Mouse (Mus musculus) heart, postnatal 36 days (tissue): Measurements from ENCODE around the gene Arhgap40. TPM values are rescaled to one million over a fixed set of nuclear protein-coding genes. Genes with fewer than 3 reads are reported as not detected.
A peak's percentile ranks its signal among the peaks of the same experiment; 100 is the strongest.

Source experiments
- DNase-seq, 2 experiments: peaks; one replicate each; pipeline ENCODE4 v3.0.0; 2021 to 2022
- intact Hi-C: fragments of 180-260 bp; cut with DNase I; formaldehyde crosslinking; loops from one replicate; pipeline ENCODE4 v1.15.1; 2025
- total RNA-seq, 2 experiments: library from RNA; stranded (reverse); gene quantifications; 2 replicates each; pipeline ENCODE4 v1.2.3; 2021

Gene Arhgap40
- not detected for total RNA-seq

DNA sequence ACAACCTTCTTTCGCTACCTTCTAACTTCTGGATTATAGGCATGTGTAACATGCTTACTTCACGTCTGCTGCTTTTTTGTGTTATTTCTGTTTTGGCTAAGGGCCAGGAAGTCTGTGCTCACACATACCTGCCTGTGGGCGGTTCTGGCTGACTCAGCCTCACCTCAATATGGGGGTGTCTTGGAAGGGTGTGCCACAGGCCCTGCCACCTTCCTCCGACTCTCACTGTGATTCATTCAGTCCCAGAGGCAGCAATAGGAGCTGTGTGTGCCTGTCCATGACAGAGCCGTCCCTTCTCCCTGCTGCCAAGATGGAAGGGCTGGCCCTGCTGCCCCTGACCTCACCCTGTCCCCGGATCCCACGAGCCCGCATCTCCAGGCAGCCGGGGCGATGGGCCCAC, at the start of gene Arhgap40:
Gene Arhgap40 (plus strand): TSS at position 269 of the 400 bp plus-strand sequence.
- no peak for DNase-seq
- intact Hi-C loops = no loop called here

DNA sequence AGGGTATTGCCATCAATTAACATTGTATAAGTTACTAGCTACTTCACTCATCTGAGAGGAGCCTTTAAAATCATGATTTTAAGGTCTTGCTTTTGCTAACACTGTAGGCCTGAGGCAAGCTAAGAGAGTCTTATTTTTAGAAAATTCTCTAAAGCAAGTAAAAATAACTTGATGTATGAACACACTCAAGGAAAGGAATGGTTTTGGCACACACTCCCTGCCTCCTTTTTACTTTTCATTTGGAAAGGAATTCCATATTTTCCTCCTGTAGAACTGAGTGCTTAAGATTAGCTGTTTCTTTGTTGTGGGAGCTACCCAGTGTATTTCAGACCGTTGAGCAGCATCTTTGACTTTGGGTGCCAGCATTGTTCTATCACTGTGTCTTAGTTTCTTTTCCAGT, 38.4 kb upstream of the Arhgap40 start:
- intact Hi-C loops = no loop called here
- DNase-seq = no peak

- intact Hi-C loops = no loop called here
- no peak for DNase-seq
These were observed 35.0 kb upstream of the Arhgap40 start for GRCm38 (mm10) chr2:158477640-158478039.

DNA sequence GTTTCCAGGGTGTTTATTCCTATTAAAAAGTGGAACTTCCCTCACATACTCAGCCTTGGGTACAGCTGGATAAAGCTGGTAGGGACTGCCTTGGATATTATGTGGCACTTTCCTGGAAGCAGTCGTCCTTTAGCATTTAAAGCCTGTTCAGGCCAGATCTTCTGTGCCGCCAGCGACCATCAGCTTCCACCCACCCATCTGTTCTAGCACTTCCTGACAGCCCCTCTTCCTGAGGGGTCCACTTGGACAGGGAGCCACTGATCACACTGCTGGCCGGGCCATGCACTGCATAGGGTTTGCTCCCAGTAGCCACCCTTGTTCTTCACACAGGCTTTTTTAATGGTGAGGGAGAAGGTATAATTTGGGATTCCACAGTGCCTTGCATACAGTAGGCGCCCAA, 14.1 kb upstream of the Arhgap40 start:
- DNase-seq = no peak
- intact Hi-C loops = no loop called here

DNA sequence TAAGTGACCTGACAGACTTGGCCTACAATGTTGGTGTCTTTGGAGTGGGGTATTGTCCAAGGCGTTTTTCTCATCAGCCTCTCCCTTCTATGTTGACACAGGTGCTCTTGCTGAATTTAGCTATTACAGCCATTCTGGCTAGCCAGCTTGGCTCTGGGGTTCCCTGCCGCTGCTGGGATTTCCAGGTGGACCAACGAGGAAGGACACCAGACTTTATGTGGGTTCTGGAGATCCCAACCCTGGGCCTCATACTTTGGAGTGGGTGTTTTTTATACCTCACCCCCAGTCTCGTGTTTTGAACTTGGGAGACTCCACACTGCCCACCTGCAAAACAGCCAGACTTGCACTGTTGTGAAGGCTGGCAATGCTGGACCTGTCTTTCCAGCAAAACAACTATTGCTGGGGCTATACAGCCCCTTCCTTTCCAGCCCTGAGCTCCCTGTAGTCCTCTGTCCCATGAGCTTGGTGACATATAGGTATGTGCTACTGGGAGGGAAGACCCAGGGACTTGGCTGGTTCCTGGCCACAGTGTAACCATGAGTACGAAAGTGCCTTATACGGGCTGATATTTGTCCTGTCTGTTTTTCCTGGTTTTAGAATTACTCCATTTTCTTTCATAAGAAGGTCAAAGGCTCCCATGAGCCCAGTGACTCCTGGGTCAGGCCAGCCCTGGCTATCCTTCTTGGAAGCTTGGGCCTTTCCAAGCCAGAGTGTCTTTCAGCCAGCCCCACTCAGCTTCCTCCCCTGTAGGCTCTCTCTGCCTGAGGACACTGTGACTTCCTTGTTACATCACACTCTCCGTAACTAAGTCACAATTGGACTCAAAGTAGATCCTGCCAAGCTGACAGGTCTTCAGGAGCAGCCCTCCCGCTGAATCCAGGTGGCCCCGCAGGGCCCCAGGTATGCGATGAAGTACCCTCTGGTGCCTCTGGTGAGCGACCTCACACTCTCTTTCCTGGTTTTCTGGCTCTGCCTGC, 10.5 kb upstream of the Arhgap40 start, which contains the start of gene Adig:
Gene Adig (plus strand): TSS at position 777 of the 977 bp plus-strand sequence.
- intact Hi-C loops = no loop called here
- DNase-seq = no peak

- intact Hi-C loops = no loop called here
- DNase-seq = no peak
These were observed 9.4 kb upstream of the Arhgap40 start for GRCm38 (mm10) chr2:158503226-158503625.

DNA sequence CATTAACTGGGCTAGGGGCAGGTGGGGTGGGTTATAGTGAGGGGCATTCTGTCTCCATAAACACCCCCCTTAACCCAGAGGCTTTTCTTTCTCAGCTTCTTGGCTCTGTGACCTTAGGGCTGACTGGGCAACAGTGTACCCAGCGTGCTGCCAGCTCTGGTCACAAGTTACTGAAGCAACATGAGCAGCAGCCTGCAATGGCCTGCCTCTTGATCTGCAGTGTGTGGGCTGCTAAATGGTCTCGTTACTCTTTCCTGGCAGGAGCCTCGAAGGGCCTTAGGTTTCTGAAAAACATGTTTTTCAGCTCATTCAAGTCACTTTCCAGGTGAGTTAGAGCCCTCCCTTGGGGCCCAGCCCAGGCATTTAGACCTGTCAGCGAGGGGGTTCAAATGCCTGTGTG, 8.9 kb upstream of the Arhgap40 start:
- DNase-seq = no peak
- intact Hi-C loops = no loop called here

GRCm38 (mm10) chr2:158506475-158506874, 6.1 kb upstream of the Arhgap40 start:
- intact Hi-C loops = no loop called here
- DNase-seq = no peak

DNA sequence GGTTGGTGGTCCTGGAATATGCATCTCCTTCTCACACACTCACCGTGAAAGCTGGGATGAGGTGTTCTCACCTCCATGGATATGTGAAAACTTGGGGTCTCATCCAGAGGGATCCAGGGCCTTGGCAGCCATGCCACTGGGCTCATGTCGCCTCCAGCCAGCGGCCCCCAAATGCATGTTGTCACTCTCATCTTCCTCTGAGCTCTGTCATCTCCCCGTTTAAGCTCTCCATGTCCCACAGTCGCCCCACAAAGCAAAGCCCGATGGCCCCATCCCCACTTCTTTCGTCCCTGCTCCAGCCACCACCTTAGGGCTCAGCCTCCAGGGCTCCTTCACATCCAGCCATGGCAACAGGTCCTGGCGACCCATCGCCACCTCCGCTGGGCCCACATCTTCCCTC, 5.5 kb upstream of the Arhgap40 start:
- no peak for DNase-seq
- intact Hi-C loops = no loop called here

DNA sequence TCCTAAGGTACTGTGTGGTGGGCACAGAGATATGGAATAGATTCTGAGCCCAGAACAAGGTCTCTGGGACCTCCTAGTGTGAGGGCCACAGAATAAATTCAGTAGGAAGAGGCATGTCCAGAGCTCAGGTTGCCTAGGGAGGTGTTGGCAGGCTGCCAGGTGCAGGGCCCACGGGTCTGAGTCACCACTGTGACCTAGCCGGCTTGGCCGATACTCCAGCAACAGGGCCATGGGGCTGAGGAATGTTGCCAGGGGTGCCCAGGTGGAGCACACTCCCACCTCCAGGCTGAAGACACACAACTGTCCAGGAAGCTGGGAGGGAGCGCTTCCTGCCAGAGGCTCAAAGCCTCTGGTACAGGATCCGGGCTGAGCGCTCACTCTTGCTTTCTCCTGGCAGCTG, 1.9 kb upstream of the Arhgap40 start:
- peak in 1 of 2 experiments; percentile 16 for DNase-seq
- intact Hi-C loops = no loop called here

DNA sequence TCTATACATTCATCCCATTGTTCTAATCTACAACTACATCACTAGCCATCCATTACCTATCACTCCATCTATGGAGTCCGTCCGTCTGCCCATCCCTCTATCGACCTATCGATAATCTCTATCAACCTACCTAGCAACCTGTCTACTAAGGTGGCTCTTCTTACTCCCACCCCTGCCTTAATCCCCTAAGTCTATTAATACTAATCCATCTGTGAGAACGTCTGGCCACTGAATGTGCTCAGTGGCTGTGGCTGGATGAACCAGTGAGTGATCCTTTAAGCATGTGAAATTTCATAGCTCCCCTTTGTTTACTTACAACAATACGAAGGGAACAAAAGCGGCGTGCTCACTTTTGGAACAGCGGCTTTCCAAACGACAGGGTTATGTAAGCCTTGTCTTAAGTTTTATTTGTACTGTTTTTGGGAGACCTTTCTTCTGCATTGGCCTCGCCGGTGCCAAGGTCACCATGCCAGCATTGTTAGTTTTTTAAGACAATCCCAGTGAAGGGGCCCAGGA, 1.3 kb downstream of the Arhgap40 start:
- intact Hi-C loops = no loop called here
- no peak for DNase-seq

DNA sequence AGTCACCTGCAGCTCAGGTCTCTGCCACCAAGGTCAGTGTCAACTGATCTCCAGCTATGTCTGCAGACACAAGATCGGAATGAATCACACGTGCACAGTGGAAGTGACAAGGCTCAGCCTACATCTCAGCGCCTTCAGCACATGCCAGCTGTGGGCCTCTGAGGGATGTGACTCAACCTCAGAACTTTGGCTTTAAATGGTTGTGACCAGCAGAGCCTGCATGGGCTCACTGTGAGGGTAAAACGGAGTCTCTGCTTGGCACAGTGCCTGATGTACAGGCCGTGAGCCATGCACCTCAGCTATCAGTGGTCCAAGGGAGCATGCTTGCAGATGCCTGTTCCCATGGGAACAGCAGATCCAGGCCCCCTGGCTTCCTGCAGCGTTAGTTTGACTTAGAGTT, 6.0 kb downstream of the Arhgap40 start:
- intact Hi-C loops = no loop called here
- no peak for DNase-seq

DNA sequence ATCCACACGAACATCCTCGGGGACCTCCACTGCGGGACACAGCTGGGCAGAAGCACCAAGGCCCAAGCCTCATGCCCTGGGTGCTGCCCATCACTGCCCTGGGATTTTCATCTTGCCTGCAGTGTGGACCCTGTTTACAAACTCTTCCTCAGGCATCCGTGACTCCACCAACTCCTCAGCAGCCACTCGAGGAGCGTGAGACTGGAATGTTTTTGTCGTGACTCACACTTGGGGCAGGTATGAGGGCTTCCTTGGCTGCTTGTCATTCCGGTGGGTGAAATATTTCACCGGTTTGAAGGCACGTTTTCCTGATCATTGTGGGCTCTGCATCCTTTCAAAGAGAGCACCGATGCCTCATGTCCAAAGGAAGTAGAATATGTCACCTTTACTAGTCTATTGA, 6.5 kb downstream of the Arhgap40 start:
- intact Hi-C loops = no loop called here
- DNase-seq = no peak

DNA sequence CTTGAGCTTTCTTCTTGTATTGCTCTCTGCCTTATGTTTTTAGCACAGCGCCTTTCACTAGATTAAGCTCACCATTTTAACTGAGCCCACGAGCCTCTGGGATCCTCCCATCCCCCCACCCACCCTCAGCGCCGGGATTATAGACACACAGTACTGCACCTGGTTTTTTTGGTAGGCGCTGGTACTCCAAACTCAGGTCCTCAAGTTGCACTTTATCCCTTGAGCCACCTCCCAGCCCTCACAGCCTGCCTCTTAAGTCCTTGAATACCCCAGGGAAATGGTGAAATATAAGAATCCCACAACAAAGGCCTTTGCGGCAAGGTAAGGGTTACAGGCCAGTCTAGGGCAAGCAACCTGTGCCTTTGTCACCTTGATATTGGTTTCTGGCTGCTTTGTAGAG, 7.2 kb downstream of the Arhgap40 start:
- intact Hi-C loops = no loop called here
- no peak for DNase-seq

DNA sequence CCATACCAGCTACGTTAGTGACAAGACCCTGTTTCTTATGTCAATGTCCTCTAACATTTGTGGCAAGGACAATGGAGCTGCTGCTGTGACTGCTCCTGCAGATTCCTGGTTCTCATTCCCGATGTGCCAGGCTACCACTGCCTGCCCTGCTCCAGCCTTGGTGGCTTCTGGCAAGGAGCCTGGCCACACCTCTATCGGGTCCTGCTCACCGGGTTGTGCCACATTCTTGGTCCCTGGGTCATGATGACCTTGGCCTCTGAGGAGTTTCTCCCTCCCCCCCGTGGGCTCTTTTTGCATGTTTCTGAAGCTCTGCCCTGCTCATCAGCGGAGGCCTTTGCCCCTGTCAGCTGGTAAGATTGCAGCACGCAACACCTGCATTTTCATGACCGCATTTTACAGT, 10.5 kb downstream of the Arhgap40 start:
- intact Hi-C loops = no loop called here
- no peak for DNase-seq

- intact Hi-C loops = no loop called here
- DNase-seq = no peak
These were observed 11.7 kb downstream of the Arhgap40 start for GRCm38 (mm10) chr2:158524129-158524860.

DNA sequence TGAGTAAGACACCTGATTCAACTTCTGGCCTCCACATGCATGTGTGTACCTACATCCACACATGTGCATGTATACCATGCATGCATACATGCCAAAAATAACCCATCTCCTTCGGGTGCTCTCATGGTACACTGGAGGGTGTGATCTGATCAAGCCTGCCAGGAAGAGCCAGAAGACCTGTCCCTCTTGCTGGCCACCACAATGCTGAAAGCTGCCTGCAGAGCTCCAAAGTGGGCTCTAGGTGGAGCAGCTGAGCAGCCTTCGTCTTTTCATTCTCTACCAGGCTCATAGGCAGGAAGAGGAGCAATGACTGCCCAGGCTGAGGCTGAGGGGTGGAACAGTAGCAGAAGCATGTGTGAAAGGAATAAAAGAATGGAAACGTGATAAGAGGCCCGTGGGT, 21.5 kb downstream of the Arhgap40 start:
- DNase-seq = peak; percentile 37 to 56
- intact Hi-C loops = no loop called here

DNA sequence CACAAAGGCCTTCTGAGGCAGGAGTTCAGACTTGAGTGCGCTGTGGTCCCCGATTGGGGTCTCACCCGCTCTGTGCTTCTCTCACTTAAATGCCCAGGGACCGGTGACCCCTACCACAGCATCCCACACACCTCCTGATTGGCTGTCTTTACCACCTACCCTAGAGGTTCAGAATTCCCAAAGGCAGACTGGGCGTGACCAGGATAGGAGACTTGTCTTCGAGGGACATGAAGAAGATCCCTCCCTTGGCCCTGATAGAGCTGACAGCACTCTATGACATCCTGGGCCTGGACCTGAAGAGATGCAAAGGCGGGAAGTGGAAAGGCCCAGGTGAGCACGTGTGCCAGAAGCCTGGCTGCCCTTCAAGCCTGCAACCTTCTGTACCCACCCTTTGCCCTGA, 22.0 kb downstream of the Arhgap40 start:
- DNase-seq = no peak
- intact Hi-C loops = no loop called here

- no peak for DNase-seq
- intact Hi-C loops = no loop called here
These were observed 27.1 kb downstream of the Arhgap40 start for GRCm38 (mm10) chr2:158539433-158540305.

GRCm38 (mm10) chr2:158541286-158541685, 28.7 kb downstream of the Arhgap40 start:
- DNase-seq = no peak
- intact Hi-C loops = no loop called here

DNA sequence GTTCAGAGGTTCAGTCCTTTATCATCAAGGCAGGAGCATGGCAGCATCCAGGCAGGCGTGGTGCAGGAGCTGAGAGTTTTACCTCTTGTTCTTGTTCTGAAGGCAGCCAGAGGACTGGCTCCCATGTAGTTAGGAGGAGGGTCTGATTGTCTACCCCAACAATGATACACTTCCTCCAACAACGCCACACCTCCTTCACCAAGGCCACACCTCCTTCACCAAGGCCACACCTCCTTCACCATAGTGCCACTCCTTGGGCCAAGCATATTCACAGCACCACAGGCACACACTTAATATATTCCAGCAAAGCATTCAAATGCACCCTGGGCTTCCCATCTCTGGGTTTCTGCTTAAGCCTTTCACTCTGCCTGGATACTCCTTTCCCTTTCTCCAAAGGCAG, 32.7 kb downstream of the Arhgap40 start:
- intact Hi-C loops = no loop called here
- no peak for DNase-seq
